Mouse (Mus musculus): ENCODE measurements around the gene AI837181.

AI837181 gene

DNA sequence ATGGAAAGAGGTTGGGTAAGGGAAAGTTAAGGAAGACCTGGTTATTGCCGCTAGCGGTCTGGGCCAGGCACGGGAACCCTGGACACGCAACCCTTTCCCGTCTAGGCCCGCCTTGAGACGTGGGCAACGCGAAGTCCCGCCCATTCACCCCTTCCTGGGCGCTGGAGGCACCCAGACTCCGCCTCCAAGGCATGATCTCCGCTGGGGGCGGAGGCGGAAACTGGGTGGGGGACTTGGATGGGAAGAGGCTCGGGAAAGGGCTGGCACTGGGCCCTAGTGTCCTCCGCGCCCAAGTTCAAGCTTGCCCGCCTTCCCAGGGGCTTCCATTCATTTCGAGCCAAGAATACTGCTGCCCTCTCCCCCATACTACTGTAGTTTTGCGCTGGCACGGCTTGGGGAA lies 48.8 kb downstream of the AI837181 start, which contains the start of gene Efemp2:
Gene Efemp2 (plus strand): TSS at position 235 of the 400 bp plus-strand sequence.
- DNase-seq: peak; percentile 75

DNA sequence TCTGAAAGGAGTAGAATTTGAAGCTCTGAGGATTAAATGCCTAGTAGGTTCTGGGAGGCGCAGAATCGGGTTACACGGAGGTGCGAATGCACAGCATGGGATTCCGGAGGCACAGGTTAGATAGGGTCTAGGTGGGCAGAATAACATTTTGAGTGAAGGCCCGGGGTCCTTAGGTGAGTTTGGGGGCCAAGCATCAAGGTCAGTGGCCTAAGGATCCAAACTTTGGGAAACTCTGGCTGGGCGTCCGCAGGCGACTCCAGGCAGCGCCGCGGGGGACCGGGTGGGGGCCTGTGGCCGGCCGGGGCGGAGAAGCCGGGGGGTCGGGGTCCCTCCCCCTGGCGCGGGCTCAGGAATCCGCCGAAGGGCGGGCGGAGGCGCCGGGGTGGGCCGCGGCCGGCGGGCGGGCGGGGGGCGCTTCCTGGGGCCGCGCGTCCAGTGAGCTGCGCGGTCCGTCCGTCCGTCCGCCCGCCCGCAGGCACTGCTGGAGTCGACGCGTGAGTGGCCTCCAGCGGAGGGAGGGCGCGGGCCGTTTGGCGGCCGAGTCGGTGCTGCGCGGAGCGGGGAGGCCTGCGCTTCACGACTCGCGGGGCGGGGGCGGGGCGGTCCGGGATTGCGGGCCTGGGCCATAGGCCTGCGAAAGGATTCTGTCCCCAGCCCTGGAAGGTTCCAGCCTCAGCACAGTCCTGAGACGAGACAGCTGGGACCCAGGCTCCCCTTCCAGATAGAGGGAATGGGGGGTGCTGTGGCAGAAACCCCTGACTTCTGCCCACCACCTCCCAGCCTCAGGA lies 49.5 kb downstream of the AI837181 start:
- no peak for DNase-seq

DNA sequence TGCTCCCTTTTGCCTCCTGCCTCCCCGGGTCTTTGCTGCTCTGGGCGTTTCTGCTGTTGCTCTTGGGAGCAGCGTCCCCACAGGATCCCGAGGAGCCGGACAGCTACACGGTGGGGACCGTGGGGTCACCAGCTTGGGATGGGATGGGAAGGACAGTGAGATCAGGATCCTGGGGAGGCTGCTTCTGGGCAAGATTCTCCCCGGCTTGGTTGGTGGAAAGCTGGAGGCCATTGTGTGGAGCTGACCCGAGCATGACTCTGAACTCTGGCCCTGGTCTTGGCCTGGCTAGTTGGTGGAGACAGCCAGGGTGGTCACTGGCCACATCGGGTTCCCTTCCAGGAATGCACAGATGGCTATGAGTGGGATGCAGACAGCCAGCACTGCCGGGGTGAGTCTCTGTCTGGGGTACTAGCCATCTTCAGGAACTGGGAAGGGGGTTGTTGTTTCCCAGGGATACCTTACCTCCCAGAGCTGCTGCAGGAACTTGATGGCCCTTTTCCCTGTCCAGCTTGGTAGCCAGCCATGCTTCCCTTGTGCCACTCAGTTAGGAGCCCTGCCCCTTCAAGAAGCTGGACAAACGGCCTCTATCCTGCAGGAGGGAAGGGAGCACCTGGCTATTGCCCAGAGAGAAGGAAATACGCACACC lies 50.2 kb downstream of the AI837181 start:
- no peak for DNase-seq
